Mouse (Mus musculus) adrenal gland, postnatal 10 days (tissue): ENCODE results near the gene Rgs18. TPM values are rescaled to one million over a fixed set of nuclear protein-coding genes. Genes with fewer than 3 reads are reported as not detected.

Experiments used
- DNase-seq: peaks from one replicate; pipeline ENCODE4 v3.0.0; 2021; ENCODE audit warnings: mixed read lengths
- long read RNA-seq, 2 experiments: library from polyadenylated mRNA; stranded (forward); transcript quantifications; one replicate each; pipeline ENCODE4 v2.0.0; 2021
- total RNA-seq, 2 experiments: library from RNA; stranded (reverse); gene quantifications; 2 replicates each; pipeline ENCODE4 v1.2.3; 2021

Gene Rgs18
- 1 to 10 TPM in 1 of 2 experiments, under 1 TPM in 1; 0.97 to 1.2 TPM for total RNA-seq
- long read RNA-seq, experiment 1 = 0 reads
- long read RNA-seq, experiment 2 = 0 reads

GRCm38 (mm10) chr1:144775331-144775730 is at the start of gene Rgs18:
TSS of gene Rgs18 (minus strand) at chr1:144775435.
- no peak for DNase-seq

GRCm38 (mm10) chr1:144774394-144774793 is 841 bp downstream of the Rgs18 start:
- DNase-seq = no peak

- no peak for DNase-seq
Measured at GRCm38 (mm10) chr1:144766218-144766617, 9.0 kb downstream of the Rgs18 start.

GRCm38 (mm10) chr1:144760792-144761191 is 14.4 kb downstream of the Rgs18 start:
- no peak for DNase-seq

- DNase-seq = no peak
Measured at GRCm38 (mm10) chr1:144750763-144751162, 24.5 kb downstream of the Rgs18 start.

GRCm38 (mm10) chr1:144746182-144746581 is 29.1 kb downstream of the Rgs18 start:
- DNase-seq = no peak

GRCm38 (mm10) chr1:144737739-144738138 is 37.5 kb downstream of the Rgs18 start:
- DNase-seq = no peak

- DNase-seq = no peak
Measured at GRCm38 (mm10) chr1:144720736-144721135, 54.5 kb downstream of the Rgs18 start.

- peak; percentile 2 for DNase-seq
Measured at GRCm38 (mm10) chr1:144704373-144704772, 70.9 kb downstream of the Rgs18 start.

Other genes with a start within 250 kb of the Rgs18 start
- not detected for gene Rgs21, start 207.8 kb downstream of the Rgs18 start, total RNA-seq